Mouse (Mus musculus) ES-E14 (cell line): ENCODE measurements around the gene Btbd6.

Experiments
- MAFK ChIP-seq: IDR thresholded peaks from 2 replicates; pipeline ENCODE4 v1.6.1; 2014; ENCODE audit warnings: mild to moderate bottlenecking, low read depth, low read length, inconsistent platforms; ENCODE audit not compliant: insufficient read depth
- ZC3H11A ChIP-seq: IDR thresholded peaks from 2 replicates; pipeline ENCODE4 v1.6.1; 2012; ENCODE audit warnings: low read depth, mild to moderate bottlenecking, inconsistent platforms, low read length, borderline replicate concordance

DNA sequence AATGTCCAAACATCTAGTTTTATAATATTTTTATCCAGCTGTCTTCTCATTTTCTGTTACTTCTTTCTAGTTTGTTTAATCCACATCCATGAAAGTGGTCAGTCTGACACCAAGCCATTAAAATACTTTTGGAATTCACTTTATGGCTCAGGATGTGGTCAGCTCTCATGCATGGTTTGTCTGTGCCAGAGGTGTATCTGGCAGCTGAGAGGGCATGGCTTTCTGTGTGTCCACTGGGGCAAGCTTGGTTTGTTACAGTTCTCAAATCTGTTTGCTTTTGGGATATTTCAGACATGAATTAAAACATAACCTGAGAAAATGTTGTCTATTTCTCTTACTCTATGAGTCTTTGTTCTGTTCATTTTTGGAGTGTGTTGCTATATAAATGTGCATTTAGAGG is 45.2 kb downstream of the Btbd6 start:
- TF ChIP-seq ZC3H11A, result no peak
- TF ChIP-seq MAFK, result no peak
